Mouse (Mus musculus): Measurements from ENCODE around the gene Gm11563.
"Not testable (repeated sequence)": the region's sequence is repeated elsewhere in the genome, so short reads cannot be mapped to it uniquely, and the experiment has no call there.

The Gm11563 gene

GRCm38 (mm10) chr11:99658467-99659010 is at the start of gene Gm11563:
TSS of gene Gm11563 (minus strand) at chr11:99658960.
- DNase-seq = not testable (repeated sequence)

DNA sequence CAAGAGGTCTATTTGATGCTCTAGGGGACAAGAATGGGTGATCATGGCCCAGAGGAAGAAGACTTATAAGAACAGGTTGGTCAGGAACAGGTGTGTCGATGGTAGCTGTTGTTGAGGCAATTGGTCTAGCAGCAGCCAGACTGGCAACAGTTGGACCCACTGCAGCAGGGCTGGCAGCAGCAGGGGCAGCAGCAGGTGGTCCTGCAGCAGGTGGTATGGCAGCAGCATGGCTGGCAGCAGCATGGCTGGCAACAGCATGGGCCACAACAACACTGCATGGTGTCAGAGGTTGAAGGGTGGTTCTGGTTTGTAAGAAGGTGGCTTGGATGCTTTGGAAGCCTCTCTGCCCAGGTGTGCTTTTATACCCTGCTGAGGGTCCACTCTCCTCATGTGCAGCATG is 31.7 kb upstream of the Gm11563 start, which contains the start of gene Gm14190:
Gene Gm14190 (minus strand): TSS at position 278 of the 400 bp plus-strand sequence.
- no peak for DNase-seq

DNA sequence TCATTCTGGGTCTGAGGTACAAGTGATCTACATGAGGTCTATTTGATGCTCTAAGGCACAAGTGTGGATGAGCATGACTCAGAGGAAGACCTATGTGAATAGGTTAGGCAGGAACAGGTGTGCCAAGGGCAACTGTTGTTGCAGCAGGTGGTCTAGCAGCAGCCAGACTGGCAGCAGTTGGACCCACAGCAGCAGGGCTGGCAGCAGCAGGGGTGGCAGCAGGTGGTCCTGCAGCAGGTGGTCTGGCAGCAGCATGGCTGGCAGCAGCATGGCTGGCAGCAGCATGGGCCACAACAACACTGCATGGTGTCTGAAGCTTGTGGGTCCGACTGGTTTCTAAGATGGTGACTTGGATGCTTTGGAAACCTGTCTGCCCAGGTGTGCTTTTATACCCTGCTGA is 26.5 kb upstream of the Gm11563 start:
- DNase-seq = not testable (repeated sequence)

- no peak for DNase-seq
Measured at GRCm38 (mm10) chr11:99683481-99683880, 24.7 kb upstream of the Gm11563 start.

GRCm38 (mm10) chr11:99665860-99666259 is 7.1 kb upstream of the Gm11563 start, which contains the start of gene Krtap4-6:
TSS of gene Krtap4-6 (minus strand) at chr11:99665960.
- no peak for DNase-seq

GRCm38 (mm10) chr11:99662802-99663201 is 4.0 kb upstream of the Gm11563 start:
- DNase-seq = no peak

- no peak for DNase-seq
Measured at GRCm38 (mm10) chr11:99659256-99659655, 496 bp upstream of the Gm11563 start.

- DNase-seq = no peak
Measured at GRCm38 (mm10) chr11:99657051-99657450, 1.7 kb downstream of the Gm11563 start.

- no peak for DNase-seq
Measured at GRCm38 (mm10) chr11:99650136-99650535, 8.6 kb downstream of the Gm11563 start, which contains the start of gene Gm11555. TSS of gene Gm11555 (minus strand) at chr11:99650236.

DNA sequence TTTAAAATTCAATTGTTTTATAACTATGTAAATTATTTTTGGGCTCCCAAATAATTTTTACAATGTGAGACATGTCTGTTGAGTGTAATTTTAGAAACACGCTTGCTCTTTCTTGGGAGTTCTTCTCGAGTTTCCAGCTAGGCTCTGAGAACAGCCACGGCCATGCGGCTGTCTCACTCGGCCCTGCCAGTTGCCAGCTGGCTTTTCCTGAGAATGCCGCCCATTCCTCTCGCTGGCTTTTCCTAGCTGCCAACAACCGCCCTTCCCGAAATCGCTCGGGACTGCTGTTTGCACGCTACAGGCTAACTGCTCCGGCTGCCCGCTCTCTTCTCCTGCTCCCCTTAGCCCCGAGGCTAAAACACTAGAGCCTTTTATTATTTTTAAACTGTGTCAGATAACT is 12.3 kb downstream of the Gm11563 start:
- no peak for DNase-seq

- DNase-seq = no peak
Measured at GRCm38 (mm10) chr11:99644351-99644750, 14.4 kb downstream of the Gm11563 start.

GRCm38 (mm10) chr11:99643635-99644139 is 15.1 kb downstream of the Gm11563 start, which contains the start of gene Krtap4-7:
TSS of gene Krtap4-7 (minus strand) at chr11:99644089.
- DNase-seq = not testable (repeated sequence)

DNA sequence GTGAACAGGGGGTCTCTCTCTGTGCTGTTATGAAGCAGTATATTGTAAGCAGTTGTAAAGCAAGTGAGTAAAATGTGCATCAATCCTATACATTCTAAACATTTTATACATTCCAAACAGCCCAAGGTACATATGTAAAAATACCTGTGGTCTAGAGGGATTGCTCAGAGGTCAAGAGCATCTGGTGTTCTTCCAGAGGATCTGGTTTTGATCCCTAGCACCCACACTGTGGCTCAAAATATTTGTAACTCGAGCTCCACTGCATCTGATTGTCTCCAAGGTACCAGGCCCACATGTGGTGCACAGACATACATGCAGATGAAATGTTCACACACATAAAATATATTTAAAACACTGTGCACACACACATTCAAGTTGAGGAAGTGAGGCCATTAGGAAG is 17.8 kb downstream of the Gm11563 start:
- no peak for DNase-seq

- no peak for DNase-seq
Measured at GRCm38 (mm10) chr11:99637086-99637485, 21.7 kb downstream of the Gm11563 start.

DNA sequence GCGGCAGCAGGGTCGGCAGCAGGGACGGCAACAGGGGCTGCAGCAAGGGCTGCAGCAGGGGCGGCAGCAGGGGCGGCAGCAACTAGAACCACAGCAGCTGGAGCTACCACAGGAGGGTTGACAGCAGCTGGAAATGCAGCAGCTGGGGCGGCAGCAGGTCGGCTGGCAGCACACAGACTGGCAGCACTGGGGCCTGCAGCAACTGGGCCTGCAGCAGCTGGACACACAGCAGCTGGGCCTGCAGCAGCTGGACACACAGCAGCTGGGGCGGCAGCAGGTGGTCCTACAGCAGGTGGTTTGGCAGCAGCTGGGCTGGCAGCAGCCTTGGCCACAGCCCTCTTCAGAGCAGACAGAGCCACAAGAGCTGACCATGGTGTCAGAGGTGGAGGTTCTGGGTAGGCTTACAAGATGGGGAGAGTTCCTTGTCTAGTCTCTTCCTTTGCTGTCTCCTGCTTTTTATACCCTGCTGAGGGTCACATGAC is 24.1 kb downstream of the Gm11563 start, which contains the start of gene Krtap4-2:
Gene Krtap4-2 (minus strand): TSS at position 432 of the 482 bp plus-strand sequence.
- no peak for DNase-seq

DNA sequence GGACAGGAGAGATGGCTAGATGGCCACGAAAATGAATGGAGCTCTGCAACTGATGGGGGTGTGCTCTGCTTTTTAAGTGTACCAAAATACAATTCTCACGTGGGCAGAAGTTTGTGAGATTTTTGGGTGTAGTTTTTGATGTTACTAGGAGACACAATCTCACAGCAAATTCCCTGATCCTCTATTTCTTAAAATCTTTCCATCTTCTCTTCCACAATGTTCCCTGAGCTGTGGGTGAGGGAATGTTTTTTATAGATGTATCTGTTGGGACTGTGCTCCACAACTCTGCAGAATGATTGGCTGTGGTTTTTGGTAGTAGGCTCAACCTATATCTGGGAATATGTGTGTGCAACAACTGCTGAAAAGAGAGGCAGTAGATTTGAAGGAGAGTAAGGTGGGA is 25.5 kb downstream of the Gm11563 start:
- DNase-seq = no peak

DNA sequence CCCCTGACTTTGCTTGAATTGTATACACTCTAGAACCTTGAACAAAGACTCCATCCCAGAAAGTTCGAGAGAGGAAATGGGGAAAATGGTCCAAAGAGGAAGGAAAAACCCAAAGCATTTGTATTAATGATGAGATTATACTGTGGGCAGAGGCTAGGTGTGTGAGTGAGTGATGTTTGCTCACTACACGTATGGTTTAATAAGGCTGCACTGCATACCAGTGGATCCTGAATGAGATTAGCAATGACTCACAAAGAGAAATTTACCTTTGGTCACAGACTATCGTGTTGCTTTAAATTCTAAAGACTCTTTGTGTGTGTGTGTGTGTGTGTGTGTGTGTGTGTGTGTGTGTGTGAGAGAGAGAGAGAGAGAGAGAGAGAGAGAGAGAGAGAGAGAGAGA is 27.9 kb downstream of the Gm11563 start:
- no peak for DNase-seq

- no peak for DNase-seq
Measured at GRCm38 (mm10) chr11:99628138-99628537, 30.6 kb downstream of the Gm11563 start, which contains the start of gene Krtap4-1. TSS of gene Krtap4-1 (minus strand) at chr11:99628238.

- no peak for DNase-seq
Measured at GRCm38 (mm10) chr11:99620335-99620734, 38.4 kb downstream of the Gm11563 start, which contains the start of gene Gm11562. TSS of gene Gm11562 (minus strand) at chr11:99620435.

DNA sequence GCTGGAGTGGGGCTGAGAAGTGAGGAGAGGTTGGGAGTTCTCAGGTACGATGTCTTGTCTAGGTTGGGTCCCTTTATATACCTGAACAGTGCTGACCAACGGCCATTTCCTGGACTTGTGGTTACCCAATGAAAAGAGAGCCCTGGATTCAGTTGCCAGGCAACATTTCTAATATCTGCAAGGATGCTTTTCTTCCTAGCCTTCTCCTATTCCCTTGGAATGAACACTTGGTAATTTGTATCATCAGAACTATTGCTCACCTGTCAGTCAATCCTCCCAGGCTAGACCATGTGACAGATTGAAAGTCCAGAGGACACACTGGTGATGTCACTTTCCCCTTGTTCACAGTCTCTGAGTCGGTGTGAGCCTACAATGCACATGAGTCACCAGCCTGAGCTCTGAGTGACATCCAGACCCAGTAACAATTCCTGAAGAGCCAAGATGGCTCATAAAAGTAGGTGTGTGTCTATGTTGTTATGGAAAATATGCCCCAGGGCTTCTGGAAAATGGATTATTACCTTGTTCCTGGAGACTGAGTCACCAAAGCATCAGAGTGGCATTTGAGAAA is 43.9 kb downstream of the Gm11563 start, which contains the start of gene Krtap2-4:
Gene Krtap2-4 (minus strand): TSS at position 51 of the 568 bp plus-strand sequence.
- DNase-seq = no peak

DNA sequence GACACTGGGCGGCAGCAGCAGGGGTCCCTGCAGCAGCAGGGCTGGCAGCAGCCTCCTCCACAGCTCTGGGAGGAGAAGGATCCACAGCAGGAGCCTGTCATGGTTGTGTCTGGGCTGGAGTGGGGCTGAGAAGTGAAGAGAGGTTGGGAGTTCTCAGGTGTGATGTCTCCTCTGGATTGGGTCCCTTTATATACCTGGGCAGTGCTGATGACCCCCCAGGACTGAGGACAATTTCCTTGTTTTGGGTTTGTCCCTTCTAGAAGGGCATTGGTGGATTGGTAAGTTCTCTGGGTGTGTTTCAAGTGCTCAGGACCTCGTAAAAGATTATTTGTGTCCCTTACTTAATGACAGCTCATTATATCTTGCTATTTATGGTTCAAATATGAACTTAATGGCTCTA is 48.7 kb downstream of the Gm11563 start, which contains the start of gene Gm11937:
Gene Gm11937 (minus strand): TSS at position 101 of the 400 bp plus-strand sequence.
- DNase-seq = not testable (repeated sequence)

DNA sequence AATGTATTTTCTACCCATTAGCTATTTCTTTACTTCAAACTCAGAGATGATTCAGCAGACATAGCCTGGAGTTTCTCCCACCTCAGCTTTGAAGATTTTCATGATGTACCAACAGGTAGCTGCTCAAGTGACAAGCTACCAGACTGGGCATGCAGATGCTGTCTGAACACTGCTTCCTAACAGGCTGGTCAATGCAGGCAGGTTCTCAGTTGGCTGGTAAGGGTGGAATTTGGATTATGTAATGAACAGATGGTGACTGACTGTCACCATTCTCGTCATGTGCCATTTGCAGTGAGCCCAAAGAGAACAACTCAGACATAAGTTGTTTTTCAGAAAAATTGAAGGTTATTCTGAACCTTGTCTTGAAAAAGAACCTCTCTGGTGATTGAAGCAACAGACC is 49.6 kb downstream of the Gm11563 start:
- no peak for DNase-seq

Data from thymus, adult 18-20 months (tissue).